Mouse (Mus musculus) small intestine, adult 2 months (tissue): ENCODE measurements at regions not wholly inside any gene's neighbourhood (a gene's known extent, or its start where the extent isn't known, plus 50 kb on each side); places are given as distances from the start of the nearest gene placed in this dataset.

Experiments used
- H3K27ac ChIP-seq: fragments of 200-500 bp; 2 replicates; pipeline ENCODE4 v1.5.1; 2012; ENCODE audit warnings: low read depth, low read length, control low read depth, inconsistent platforms; ENCODE audit not compliant: insufficient read depth
- H3K27me3 ChIP-seq: fragments of 200-500 bp; 2 replicates; pipeline ENCODE4 v1.6.1; 2012; ENCODE audit warnings: mild to moderate bottlenecking, moderate library complexity, low read length, inconsistent platforms; ENCODE audit not compliant: control insufficient read depth, insufficient read depth
- H3K36me3 ChIP-seq: fragments of 200-500 bp; 2 replicates; pipeline ENCODE4 v1.6.1; 2012; ENCODE audit warnings: mild to moderate bottlenecking, low read length, control low read depth, inconsistent platforms; ENCODE audit not compliant: control insufficient read depth, insufficient read depth
- H3K4me1 ChIP-seq: fragments of 200-500 bp; 2 replicates; pipeline ENCODE4 v1.6.1; 2012; ENCODE audit warnings: low read length, inconsistent platforms, mixed read lengths; ENCODE audit not compliant: control insufficient read depth, insufficient read depth, insufficient read length
- H3K4me3 ChIP-seq: fragments of 200-500 bp; 2 replicates; pipeline ENCODE4 v1.5.1; 2012; ENCODE audit warnings: low read depth, mild to moderate bottlenecking, control low read depth, inconsistent platforms, low read length, moderate library complexity
- CTCF ChIP-seq: fragments of 200-500 bp; IDR thresholded peaks from 2 replicates; pipeline ENCODE4 v1.5.1; 2012; ENCODE audit warnings: low read depth, mild to moderate bottlenecking, control low read depth, inconsistent platforms, low read length, moderate library complexity, mixed read lengths; ENCODE audit not compliant: insufficient replicate concordance, insufficient read length; ENCODE audit errors: extremely low read depth
- POLR2A ChIP-seq: fragments of 200-500 bp; IDR thresholded peaks from 2 replicates; pipeline ENCODE4 v1.6.1; 2012; ENCODE audit warnings: low read depth, mild to moderate bottlenecking, control low read depth, inconsistent platforms, low read length, moderate library complexity
- WGBS: fragments of 180-500 bp; shearing (Covaris S2); methylation state at CpG from one replicate; pipeline ENCODE4 v1.1.7; 2018; 5-methylcytosine and 5-hydroxymethylcytosine counted together

DNA sequence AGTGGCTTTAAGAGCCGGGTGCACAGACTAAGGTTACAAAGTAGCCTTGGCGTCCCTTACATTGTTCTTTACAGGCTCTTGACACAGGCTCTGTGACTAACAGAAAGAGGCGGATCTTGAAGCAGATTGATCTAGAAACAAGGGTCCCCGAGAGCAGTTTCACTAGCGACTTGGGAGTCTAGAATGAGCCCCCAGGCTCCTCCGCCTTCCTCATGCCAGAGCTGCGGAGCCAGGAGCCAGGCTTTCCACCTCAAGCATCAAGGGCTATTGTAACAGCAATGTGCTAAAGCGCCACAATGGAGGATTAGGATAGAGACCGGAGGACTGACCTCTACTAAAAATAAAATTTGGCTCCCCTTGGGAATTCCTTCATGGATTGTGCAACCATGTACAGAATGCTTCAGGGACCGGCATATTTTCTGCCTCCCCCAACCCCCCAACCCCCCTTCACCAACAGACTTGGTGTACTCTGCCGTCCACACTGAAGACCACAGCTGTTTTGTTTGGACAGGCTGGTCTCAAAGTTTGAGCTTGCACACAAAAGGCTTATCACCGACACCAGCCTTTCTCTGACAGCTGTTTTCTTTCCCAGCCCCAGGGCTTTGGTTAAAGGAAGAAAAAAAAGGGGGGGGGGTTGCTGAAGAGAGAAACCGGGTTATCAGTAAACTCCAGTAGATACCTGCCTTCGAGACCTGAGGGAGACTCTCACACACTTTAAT, 60.2 kb upstream of the Gm10295 start:
- Histone ChIP-seq H3K4me3 (no peak overlapping the region), H3K4me1 (no peaks in the 10 kb centered on the region), H3K36me3 (no peaks in the 10 kb centered on the region), H3K27ac (no peak overlapping the region), H3K27me3 (no peaks in the 10 kb centered on the region)
- no peak for TF ChIP-seq POLR2A
- 20% methylated on average over 14 of the region's 14 CpGs for WGBS

GRCm38 (mm10) chr7:71409903-71410302, 58.6 kb upstream of the Gm10295 start:
- no peaks in the 10 kb centered on the region for H3K27me3 ChIP-seq
- no peak overlapping the region for H3K27ac ChIP-seq
- H3K36me3 ChIP-seq: no peaks in the 10 kb centered on the region
- H3K4me3 ChIP-seq: no peak overlapping the region
- H3K4me1 ChIP-seq: no peaks in the 10 kb centered on the region
- 74% methylated on average over 9 of the region's 9 CpGs for WGBS
- TF ChIP-seq CTCF (no peak), POLR2A (no peak)

DNA sequence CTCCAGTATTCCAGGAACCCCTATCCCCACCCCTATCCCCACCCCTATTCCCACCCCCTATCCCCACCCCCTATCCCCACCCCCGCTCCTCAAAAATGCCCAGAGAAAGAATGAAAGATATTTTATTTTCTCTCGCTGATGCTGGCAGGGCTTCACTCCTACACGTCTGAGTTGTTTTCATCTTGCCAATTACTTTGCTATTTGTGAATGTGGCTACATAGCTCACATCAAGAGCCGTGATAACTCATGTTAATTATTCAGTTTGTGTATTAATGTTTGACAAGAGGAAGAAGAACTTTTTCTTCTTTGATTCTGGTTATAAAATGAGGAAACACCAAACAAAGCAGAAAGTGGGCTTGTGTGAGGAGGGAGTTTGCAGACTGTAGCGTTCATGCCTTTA, 57.8 kb upstream of the Gm10295 start:
- Histone ChIP-seq H3K27me3 (no peaks in the 10 kb centered on the region), H3K27ac (no peak overlapping the region), H3K4me1 (no peaks in the 10 kb centered on the region), H3K36me3 (no peaks in the 10 kb centered on the region), H3K4me3 (no peak overlapping the region)
- 48% methylated on average over 5 of the region's 5 CpGs for WGBS
- no peak for TF ChIP-seq POLR2A
- TF ChIP-seq CTCF: no peak

GRCm38 (mm10) chr7:71406283-71406682, 55.0 kb upstream of the Gm10295 start:
- WGBS: 91% methylated on average over 8 of the region's 8 CpGs
- no peaks in the 10 kb centered on the region for H3K4me1 ChIP-seq
- no peaks in the 10 kb centered on the region for H3K36me3 ChIP-seq
- H3K27me3 ChIP-seq: no peaks in the 10 kb centered on the region
- no peak overlapping the region for H3K27ac ChIP-seq
- no peak overlapping the region for H3K4me3 ChIP-seq
- TF ChIP-seq CTCF (no peak), POLR2A (no peak)
